Mouse (Mus musculus): ENCODE measurements around the gene Prss36.
"Not testable (repeated sequence)": the region's sequence is repeated elsewhere in the genome, so short reads cannot be mapped to it uniquely, and the experiment has no call there.

The Prss36 gene

DNA sequence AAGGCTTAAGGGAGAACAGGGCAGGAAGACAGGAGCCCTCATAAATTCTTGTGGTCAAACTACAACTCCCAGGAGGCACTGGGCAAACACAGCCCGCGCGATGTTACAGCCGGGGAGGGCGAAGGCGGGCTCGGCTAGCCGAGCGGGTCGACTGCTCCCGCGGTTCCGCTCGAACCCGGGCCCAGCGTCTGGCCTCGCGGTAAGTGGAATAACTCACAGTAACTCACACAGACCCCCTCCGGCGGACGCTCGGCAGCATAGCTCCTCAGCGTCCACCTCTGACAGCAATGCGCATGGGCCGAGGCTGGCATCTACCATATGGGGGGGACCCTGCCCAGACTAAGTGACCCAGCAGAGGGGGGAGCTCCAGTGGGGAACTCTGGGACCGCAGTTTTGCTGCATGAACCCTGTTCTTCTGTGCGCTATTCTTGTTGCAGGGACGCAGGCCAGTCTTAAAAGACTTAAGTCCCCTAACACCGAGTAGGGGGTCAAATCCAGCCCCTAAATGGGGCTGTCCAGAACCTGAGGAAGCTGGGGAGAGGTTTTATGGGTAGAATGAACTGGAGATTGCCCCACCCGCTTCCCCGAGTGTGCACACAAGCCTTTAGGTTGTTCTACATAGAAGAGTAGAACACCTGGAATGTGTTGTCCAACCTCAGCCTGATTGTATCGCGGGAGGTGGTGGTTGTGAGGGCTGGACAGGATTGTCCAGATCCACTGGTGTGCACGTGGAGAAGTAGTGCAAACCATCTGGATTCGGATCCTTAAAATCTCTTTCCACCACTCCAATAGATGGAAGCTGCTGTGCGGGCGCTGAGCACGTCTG, 42.3 kb downstream of the Prss36 start, which contains the start of gene Bckdk:
TSS of gene Bckdk (plus strand) at position 112 of the 826 bp plus-strand sequence.
- peak; percentile 44 for DNase-seq (ENCODE audit: low read depth, low spot score)

GRCm38 (mm10) chr7:127901772-127902171, 44.8 kb downstream of the Prss36 start:
- no peak for DNase-seq (ENCODE audit: low read depth, low spot score)

DNA sequence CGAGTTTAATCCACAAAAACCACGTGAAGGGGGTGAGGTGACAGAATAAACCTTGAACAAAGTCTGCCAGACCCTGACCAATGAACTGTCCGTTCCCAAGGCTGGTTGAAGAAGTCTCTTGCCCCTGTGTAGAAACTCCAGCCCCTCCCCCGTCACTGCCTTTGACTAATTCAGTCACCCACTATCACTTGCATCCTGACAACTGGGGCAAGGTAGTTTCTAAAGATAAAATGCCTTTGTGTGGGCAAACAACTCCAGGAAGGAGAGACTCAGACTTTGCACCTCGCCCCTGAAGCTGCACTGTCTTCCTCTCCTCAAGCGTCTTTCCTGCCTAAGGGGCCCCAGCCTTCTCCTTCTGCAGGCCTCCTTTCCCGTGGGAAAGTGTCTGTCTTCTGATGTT, 46.5 kb downstream of the Prss36 start:
- DNase-seq (ENCODE audit: low read depth, low spot score): no peak

GRCm38 (mm10) chr7:127898179-127898956, 48.2 kb downstream of the Prss36 start:
- DNase-seq (ENCODE audit: low read depth, low spot score): no peak

DNA sequence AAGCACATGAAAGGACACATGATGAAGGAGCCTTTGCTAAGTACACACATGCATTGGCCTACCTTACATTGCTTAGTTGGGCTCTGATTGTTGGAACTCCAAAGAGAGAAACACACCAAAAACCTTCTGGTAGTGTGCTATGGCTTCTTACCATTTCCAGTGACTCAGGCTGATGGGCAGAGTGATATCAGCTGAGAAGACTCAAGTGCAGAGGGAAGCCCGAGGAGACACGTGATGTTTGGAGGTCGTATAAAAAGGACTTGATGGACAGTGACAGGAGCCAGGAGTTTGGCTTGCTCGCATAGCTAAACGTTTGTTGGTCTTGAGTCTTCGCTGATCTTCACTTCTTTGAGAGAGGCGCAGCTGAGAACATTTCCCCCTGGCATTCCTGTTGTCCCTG, 49.0 kb downstream of the Prss36 start:
- DNase-seq (ENCODE audit: low read depth, low spot score): no peak

DNA sequence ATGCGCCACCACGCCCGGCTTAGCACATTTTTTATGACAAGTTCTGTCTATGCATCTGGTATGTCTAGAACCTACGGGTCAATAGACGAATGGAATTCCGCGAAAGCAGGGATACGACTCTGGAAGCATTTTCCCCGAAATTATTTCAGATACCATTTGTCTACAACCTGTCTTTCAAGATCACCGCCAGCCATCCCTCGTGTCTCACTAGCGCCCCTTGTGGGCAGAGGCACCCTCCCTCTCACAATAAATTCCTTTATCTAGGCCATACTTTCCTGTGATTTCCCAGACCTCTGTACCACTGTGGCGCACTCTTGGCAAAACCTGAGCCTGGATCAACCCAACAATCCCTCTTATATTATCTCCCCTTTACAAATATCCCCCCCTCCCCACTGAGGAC, 50.1 kb downstream of the Prss36 start:
- DNase-seq (ENCODE audit: low read depth, low spot score): peak; percentile 58

- not testable (repeated sequence) for DNase-seq (ENCODE audit: low read depth, low spot score)
Measured at GRCm38 (mm10) chr7:127895891-127896290, 50.6 kb downstream of the Prss36 start.

DNA sequence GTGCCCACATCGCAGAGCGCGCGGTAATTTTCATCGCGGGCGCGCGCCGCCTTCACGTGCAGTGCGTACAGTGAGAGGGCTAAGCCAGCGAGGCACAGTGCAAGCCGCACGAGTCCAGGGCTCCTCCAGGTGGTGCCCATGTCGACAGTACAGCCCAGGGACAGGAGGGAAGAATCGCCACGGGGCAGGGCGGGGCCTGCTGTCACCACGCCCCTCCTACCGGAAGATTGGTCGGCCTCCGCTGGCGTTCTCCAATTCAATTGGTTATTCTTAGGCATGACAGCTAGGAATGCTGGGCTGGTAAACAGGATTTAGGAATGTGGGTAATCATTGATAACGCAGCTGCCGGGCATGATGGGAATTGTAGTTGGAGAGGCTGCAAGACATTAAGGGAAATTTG, 51.1 kb downstream of the Prss36 start, which contains the start of the genes Gm21974 and Vkorc1:
TSS of gene Gm21974 (minus strand) at position 13 of the 400 bp plus-strand sequence.
TSS of gene Vkorc1 (minus strand) at position 176 of the 400 bp plus-strand sequence.
- DNase-seq (ENCODE audit: low read depth, low spot score): peak; percentile 85

GRCm38 (mm10) chr7:127894480-127894879, 52.0 kb downstream of the Prss36 start:
- DNase-seq (ENCODE audit: low read depth, low spot score): no peak

GRCm38 (mm10) chr7:127890798-127891197, 55.7 kb downstream of the Prss36 start, which contains the start of gene Prss53:
Gene Prss53, minus strand, starts transcription at chr7:127890970.
- DNase-seq (ENCODE audit: low read depth, low spot score): no peak

DNA sequence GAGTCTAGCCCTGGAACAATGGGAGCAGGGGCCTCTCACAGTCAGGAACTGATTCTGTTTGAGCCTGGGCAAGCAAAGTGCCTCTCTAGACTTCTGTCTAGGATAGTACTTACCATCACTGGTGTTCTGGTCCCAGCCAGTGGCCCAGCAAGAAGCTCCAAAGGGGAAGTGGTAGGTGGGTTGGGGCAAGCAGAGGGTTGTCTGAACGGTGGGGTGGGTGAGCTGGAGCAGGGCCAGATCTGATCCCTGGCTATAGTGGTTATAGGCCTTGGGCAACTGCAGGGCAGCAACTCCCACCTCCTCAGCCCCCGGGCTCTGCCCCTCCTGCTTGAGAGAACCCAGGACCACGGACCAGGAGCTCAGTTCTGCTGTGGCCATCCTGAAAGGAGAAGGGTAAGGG, 57.7 kb downstream of the Prss36 start:
- no peak for DNase-seq (ENCODE audit: low read depth, low spot score)

DNA sequence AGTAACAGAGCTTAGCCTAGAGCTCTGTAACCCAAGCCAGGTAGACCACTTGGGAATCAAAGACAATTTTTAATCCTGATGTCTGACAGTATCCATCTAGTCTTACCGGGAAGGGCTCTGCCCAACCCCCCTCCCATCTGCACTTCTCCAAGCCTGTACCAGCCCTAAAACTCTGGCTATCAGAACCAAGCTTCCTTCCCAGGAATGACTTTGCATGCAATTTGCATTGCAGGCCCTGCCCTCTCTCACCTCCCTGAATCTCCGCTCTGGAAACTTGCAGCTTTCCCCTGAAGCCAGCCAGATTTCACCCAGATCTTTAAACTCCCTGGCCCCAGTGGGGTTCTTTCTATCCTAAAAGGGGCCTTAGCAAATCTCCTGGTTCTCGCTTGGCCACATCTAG, 58.7 kb downstream of the Prss36 start:
- DNase-seq (ENCODE audit: low read depth, low spot score): no peak

GRCm38 (mm10) chr7:127887191-127887590, 59.3 kb downstream of the Prss36 start:
- no peak for DNase-seq (ENCODE audit: low read depth, low spot score)

GRCm38 (mm10) chr7:127886551-127886950, 60.0 kb downstream of the Prss36 start:
- DNase-seq (ENCODE audit: low read depth, low spot score): no peak

- no peak for DNase-seq (ENCODE audit: low read depth, low spot score)
Measured at GRCm38 (mm10) chr7:127885951-127886350, 60.6 kb downstream of the Prss36 start.

All from c-Kit-negative CD71-positive TER-119-positive erythroid progenitor cells, embryonic 14.5 days (primary cell).